Mouse (Mus musculus): ENCODE measurements around the gene Hipk2. TPM values are rescaled to one million over a fixed set of nuclear protein-coding genes. Genes with fewer than 3 reads are reported as not detected.

Hipk2 gene
- polyA plus RNA-seq, 1 experiment from 2014 or later, result 21.5 TPM

DNA sequence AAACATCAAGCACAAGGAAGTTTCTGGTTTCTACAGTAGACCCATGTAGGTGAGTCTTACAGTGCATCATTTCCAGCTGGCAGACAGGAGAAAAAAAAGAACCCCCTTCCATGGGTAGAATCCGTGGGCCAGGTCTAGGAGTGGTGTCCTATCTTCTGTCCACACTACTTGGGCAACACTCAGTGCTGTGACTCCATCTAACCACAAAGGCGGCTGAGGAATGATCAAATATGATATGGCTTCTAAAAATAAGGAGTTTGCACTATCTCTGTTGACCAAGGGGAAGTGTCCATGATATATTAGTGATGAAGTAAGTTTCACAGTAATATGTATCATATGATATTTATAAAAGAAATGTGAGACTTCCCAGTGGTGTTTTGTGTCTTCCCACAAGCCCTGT is 16.1 kb upstream of the Hipk2 start:
- no peaks in the 10 kb centered on the region for H3K9me3 ChIP-seq (replicated peaks; ENCODE audit: control insufficient read depth, low read length)
- H3K27me3 ChIP-seq (ENCODE audit: control insufficient read depth, insufficient read depth, low read length), result no peaks in the 10 kb centered on the region
- H3K36me3 ChIP-seq (ENCODE audit: control insufficient read depth, insufficient read depth, low read length), result no peaks in the 10 kb centered on the region
- no peak for ATAC-seq (ENCODE audit: insufficient read depth, low FRiP score)
- no peak overlapping the region for H3K9ac ChIP-seq (ENCODE audit: low read length)
- 0 out of 2 replicates have a peak, but pooled peaks cover 1% of the 10 kb centered on the region for H3K4me1 ChIP-seq (ENCODE audit: control insufficient read depth, insufficient read depth, low read length)
- no peak overlapping the region for H3K4me2 ChIP-seq (ENCODE audit: low read depth, low read length)
- WGBS, result 58% methylated on average over 2 of the region's 2 CpGs
- H3K4me3 ChIP-seq (replicated peaks; ENCODE audit: low read length), result no peak overlapping the region
- no peak overlapping the region for H3K27ac ChIP-seq (ENCODE audit: low read length)

- Histone ChIP-seq H3K4me3 (replicated peaks; ENCODE audit: low read length) (no peak overlapping the region), H3K9me3 (replicated peaks; ENCODE audit: control insufficient read depth, low read length) (no peaks in the 10 kb centered on the region), H3K27ac (ENCODE audit: low read length) (no peak overlapping the region), H3K4me1 (ENCODE audit: control insufficient read depth, insufficient read depth, low read length) (no peaks in the 10 kb centered on the region), H3K27me3 (ENCODE audit: control insufficient read depth, insufficient read depth, low read length) (no peaks in the 10 kb centered on the region), H3K9ac (ENCODE audit: low read length) (no peak overlapping the region), H3K4me2 (ENCODE audit: low read depth, low read length) (no peak overlapping the region), H3K36me3 (ENCODE audit: control insufficient read depth, insufficient read depth, low read length) (no peaks in the 10 kb centered on the region)
- WGBS, result 77% methylated on average over 6 of the region's 6 CpGs
- ATAC-seq (ENCODE audit: insufficient read depth, low FRiP score), result no peak
Measured at GRCm38 (mm10) chr6:38889156-38889555, 13.2 kb upstream of the Hipk2 start.

DNA sequence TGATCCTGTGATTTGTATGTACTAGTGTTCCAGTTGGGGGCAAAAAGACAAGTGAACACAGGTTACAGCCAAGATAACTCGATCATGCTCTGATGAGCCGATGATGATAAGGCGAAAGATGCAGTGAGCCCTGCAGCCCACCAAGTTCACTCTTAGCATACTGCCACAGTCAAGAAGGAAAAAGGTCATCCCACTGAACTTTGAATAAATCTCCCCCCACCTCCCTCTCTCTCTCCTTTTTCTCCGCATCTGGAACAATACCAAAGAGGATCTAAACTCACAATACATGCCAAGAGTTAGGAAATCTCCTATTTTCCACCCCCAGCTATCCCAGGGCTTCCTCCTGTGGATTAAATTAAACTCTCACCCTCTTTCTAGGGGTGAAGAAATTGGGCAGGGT is 11.5 kb upstream of the Hipk2 start:
- 81% methylated on average over 4 of the region's 4 CpGs for WGBS
- no peak for ATAC-seq (ENCODE audit: insufficient read depth, low FRiP score)

GRCm38 (mm10) chr6:38885132-38885531 is 9.2 kb upstream of the Hipk2 start:
- no peak overlapping the region for H3K4me3 ChIP-seq (replicated peaks; ENCODE audit: low read length)
- no peak overlapping the region for H3K4me2 ChIP-seq (ENCODE audit: low read depth, low read length)
- H3K4me1 ChIP-seq (ENCODE audit: control insufficient read depth, insufficient read depth, low read length), result peaks cover 19% of the 10 kb centered on the region
- ATAC-seq (ENCODE audit: insufficient read depth, low FRiP score), result no peak
- H3K9me3 ChIP-seq (replicated peaks; ENCODE audit: control insufficient read depth, low read length), result no peaks in the 10 kb centered on the region
- no peak overlapping the region for H3K9ac ChIP-seq (ENCODE audit: low read length)
- no peak overlapping the region for H3K27ac ChIP-seq (ENCODE audit: low read length)
- H3K27me3 ChIP-seq (ENCODE audit: control insufficient read depth, insufficient read depth, low read length), result no peaks in the 10 kb centered on the region
- WGBS, result 46% methylated on average over 1 of the region's 1 CpGs
- H3K36me3 ChIP-seq (ENCODE audit: control insufficient read depth, insufficient read depth, low read length), result no peaks in the 10 kb centered on the region

More for the DNA sequence above, 11.5 kb upstream of the Hipk2 start:
- no peak overlapping the region for H3K27ac ChIP-seq (ENCODE audit: low read length)
- H3K4me1 ChIP-seq (ENCODE audit: control insufficient read depth, insufficient read depth, low read length), result peaks cover 15% of the 10 kb centered on the region
- no peak overlapping the region for H3K4me3 ChIP-seq (replicated peaks; ENCODE audit: low read length)
- H3K4me2 ChIP-seq (ENCODE audit: low read depth, low read length), result no peak overlapping the region
- no peaks in the 10 kb centered on the region for H3K9me3 ChIP-seq (replicated peaks; ENCODE audit: control insufficient read depth, low read length)
- H3K27me3 ChIP-seq (ENCODE audit: control insufficient read depth, insufficient read depth, low read length), result no peaks in the 10 kb centered on the region
- no peaks in the 10 kb centered on the region for H3K36me3 ChIP-seq (ENCODE audit: control insufficient read depth, insufficient read depth, low read length)
- H3K9ac ChIP-seq (ENCODE audit: low read length), result no peak overlapping the region

DNA sequence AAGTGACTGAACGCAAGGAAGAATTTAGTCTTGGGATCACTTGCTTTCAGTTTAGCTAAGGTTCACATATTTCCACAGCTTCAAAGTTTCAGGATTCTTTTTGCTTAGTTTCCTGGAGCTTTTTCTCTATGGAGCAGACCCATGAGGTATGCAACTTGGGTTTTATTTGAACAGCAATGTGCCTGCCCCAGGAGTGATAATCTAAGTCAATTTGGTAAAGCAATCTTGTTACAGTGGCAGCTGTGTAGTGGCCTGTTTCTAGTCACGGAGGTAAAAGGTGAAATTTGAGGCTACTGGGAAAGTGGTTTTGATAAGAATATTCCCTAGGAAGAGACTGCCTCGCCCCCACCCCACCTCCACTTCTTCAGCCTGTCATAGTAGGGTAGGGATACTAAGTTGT is 8.5 kb upstream of the Hipk2 start:
- H3K9ac ChIP-seq (ENCODE audit: low read length), result no peak overlapping the region
- H3K9me3 ChIP-seq (replicated peaks; ENCODE audit: control insufficient read depth, low read length), result no peaks in the 10 kb centered on the region
- H3K36me3 ChIP-seq (ENCODE audit: control insufficient read depth, insufficient read depth, low read length), result no peaks in the 10 kb centered on the region
- H3K4me3 ChIP-seq (replicated peaks; ENCODE audit: low read length), result no peak overlapping the region
- WGBS, result 63% methylated on average over 3 of the region's 3 CpGs
- H3K4me2 ChIP-seq (ENCODE audit: low read depth, low read length), result no peak overlapping the region
- peak; percentile 58; the same call in 1 of the 2 replicates for ATAC-seq (ENCODE audit: insufficient read depth, low FRiP score)
- peak overlapping the region; percentile 71 for H3K27ac ChIP-seq (ENCODE audit: low read length)
- no peaks in the 10 kb centered on the region for H3K27me3 ChIP-seq (ENCODE audit: control insufficient read depth, insufficient read depth, low read length)
- H3K4me1 ChIP-seq (ENCODE audit: control insufficient read depth, insufficient read depth, low read length), result peaks cover 19% of the 10 kb centered on the region

DNA sequence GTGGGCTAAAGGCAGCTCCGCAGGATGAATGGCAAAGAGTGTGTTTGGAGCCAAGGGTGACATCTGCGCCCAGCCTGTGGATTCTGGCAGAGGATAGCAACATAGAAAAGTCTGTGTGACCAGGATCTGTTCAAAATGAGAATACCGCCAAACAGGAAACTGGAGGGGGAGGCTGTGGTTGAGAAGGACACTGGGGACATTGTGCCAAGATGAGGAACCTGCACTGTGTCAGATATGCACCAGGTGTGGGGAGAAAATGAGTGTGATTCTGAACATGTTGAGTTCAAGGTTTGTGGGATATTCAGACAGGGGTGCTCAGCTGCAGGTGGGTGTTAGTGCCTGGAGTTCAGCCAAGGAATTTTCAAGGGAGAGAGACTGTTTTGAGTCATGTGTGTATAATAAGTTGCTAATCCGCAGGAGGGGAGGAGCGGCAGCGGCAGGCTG is 6.8 kb upstream of the Hipk2 start:
- Histone ChIP-seq H3K9ac (ENCODE audit: low read length) (no peak overlapping the region), H3K4me3 (replicated peaks; ENCODE audit: low read length) (no peak overlapping the region), H3K4me1 (ENCODE audit: control insufficient read depth, insufficient read depth, low read length) (peaks cover 19% of the 10 kb centered on the region), H3K27ac (ENCODE audit: low read length) (peak overlapping the region; percentile 71), H3K9me3 (replicated peaks; ENCODE audit: control insufficient read depth, low read length) (no peaks in the 10 kb centered on the region), H3K36me3 (ENCODE audit: control insufficient read depth, insufficient read depth, low read length) (no peaks in the 10 kb centered on the region), H3K4me2 (ENCODE audit: low read depth, low read length) (0 out of 2 replicates have a peak overlapping the region, but pooled peaks have one; percentile 10), H3K27me3 (ENCODE audit: control insufficient read depth, insufficient read depth, low read length) (no peaks in the 10 kb centered on the region)
- whole genome bisulfite sequencing, result 32% methylated on average over 6 of the region's 6 CpGs
- ATAC-seq (ENCODE audit: insufficient read depth, low FRiP score), result 0 out of 2 replicates have a peak, but pooled peaks have one; percentile 30

GRCm38 (mm10) chr6:38881975-38882374 is 6.0 kb upstream of the Hipk2 start:
- Histone ChIP-seq H3K4me1 (ENCODE audit: control insufficient read depth, insufficient read depth, low read length) (peaks cover 23% of the 10 kb centered on the region), H3K9ac (ENCODE audit: low read length) (no peak overlapping the region), H3K27ac (ENCODE audit: low read length) (no peak overlapping the region; the same call in 1 of the 2 replicates), H3K4me3 (replicated peaks; ENCODE audit: low read length) (no peak overlapping the region), H3K36me3 (ENCODE audit: control insufficient read depth, insufficient read depth, low read length) (no peaks in the 10 kb centered on the region), H3K9me3 (replicated peaks; ENCODE audit: control insufficient read depth, low read length) (no peaks in the 10 kb centered on the region), H3K27me3 (ENCODE audit: control insufficient read depth, insufficient read depth, low read length) (no peaks in the 10 kb centered on the region), H3K4me2 (ENCODE audit: low read depth, low read length) (no peak overlapping the region)
- WGBS, result 59% methylated on average over 6 of the region's 6 CpGs
- no peak for ATAC-seq (ENCODE audit: insufficient read depth, low FRiP score)

DNA sequence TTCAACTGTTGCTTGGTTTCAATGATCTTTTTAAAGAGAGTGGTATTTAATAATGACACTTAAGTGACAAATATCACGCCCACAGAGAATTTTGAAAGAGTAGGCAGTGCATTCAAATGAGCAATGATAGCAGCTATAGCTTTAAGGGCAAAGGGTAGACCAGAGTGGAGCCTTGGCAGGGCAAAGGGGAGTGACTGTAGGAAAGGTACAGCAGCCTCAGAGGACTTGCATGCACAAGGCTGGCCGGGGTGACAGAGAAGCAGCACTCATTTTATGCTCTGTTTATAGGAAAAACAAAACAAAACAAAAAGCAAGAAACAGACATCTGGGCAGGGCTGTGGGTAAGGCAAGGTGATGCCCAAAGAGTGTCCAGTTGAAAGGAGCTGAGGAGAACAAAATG is 5.5 kb upstream of the Hipk2 start:
- WGBS, result 58% methylated on average over 2 of the region's 2 CpGs
- no peak overlapping the region for H3K4me3 ChIP-seq (replicated peaks; ENCODE audit: low read length)
- no peak overlapping the region for H3K4me2 ChIP-seq (ENCODE audit: low read depth, low read length)
- ATAC-seq (ENCODE audit: insufficient read depth, low FRiP score), result no peak
- H3K4me1 ChIP-seq (ENCODE audit: control insufficient read depth, insufficient read depth, low read length), result peaks cover 23% of the 10 kb centered on the region
- H3K27me3 ChIP-seq (ENCODE audit: control insufficient read depth, insufficient read depth, low read length), result no peaks in the 10 kb centered on the region
- H3K27ac ChIP-seq (ENCODE audit: low read length), result no peak overlapping the region
- H3K9me3 ChIP-seq (replicated peaks; ENCODE audit: control insufficient read depth, low read length), result no peaks in the 10 kb centered on the region
- no peaks in the 10 kb centered on the region for H3K36me3 ChIP-seq (ENCODE audit: control insufficient read depth, insufficient read depth, low read length)
- no peak overlapping the region for H3K9ac ChIP-seq (ENCODE audit: low read length)

GRCm38 (mm10) chr6:38877674-38878073 is 1.7 kb upstream of the Hipk2 start:
- no peak overlapping the region for H3K27ac ChIP-seq (ENCODE audit: low read length)
- no peak overlapping the region for H3K9ac ChIP-seq (ENCODE audit: low read length)
- H3K27me3 ChIP-seq (ENCODE audit: control insufficient read depth, insufficient read depth, low read length), result no peaks in the 10 kb centered on the region
- no peak overlapping the region for H3K4me2 ChIP-seq (ENCODE audit: low read depth, low read length)
- H3K4me1 ChIP-seq (ENCODE audit: control insufficient read depth, insufficient read depth, low read length), result peaks cover 18% of the 10 kb centered on the region
- no peaks in the 10 kb centered on the region for H3K36me3 ChIP-seq (ENCODE audit: control insufficient read depth, insufficient read depth, low read length)
- no peak overlapping the region for H3K4me3 ChIP-seq (replicated peaks; ENCODE audit: low read length)
- no peaks in the 10 kb centered on the region for H3K9me3 ChIP-seq (replicated peaks; ENCODE audit: control insufficient read depth, low read length)
- ATAC-seq (ENCODE audit: insufficient read depth, low FRiP score), result no peak
- 88% methylated on average over 2 of the region's 2 CpGs for WGBS
